Mouse (Mus musculus) liver, embryonic 16.5 days (tissue): Measurements from ENCODE around the gene Gm28043. TPM values are rescaled to one million over a fixed set of nuclear protein-coding genes. Genes with fewer than 3 reads are reported as not detected.

Source experiments
- ATAC-seq: fragments of 200-750 bp; cut with Nextera tagmentation; 2 replicates; pipeline ENCODE4 v1.8.0; 2017; ENCODE audit warnings: low read depth, mild to moderate bottlenecking, moderate number of reproducible peaks, moderate library complexity
- H3K27ac ChIP-seq: fragments of 300-500 bp; sonication (generic); 2 replicates; pipeline ENCODE4 v1.5.1; 2014; ENCODE audit warnings: mild to moderate bottlenecking, low read length
- H3K27me3 ChIP-seq: fragments of 300-500 bp; sonication (generic); 2 replicates; pipeline ENCODE4 v1.6.1; 2014; ENCODE audit warnings: low read depth, low read length, mixed read lengths; ENCODE audit not compliant: control insufficient read depth, insufficient read depth
- H3K36me3 ChIP-seq: fragments of 300-500 bp; sonication (generic); 2 replicates; pipeline ENCODE4 v1.6.1; 2014; ENCODE audit warnings: mild to moderate bottlenecking; ENCODE audit not compliant: control insufficient read depth, insufficient read depth
- H3K4me1 ChIP-seq: fragments of 300-500 bp; sonication (generic); 2 replicates; pipeline ENCODE4 v1.6.1; 2014; ENCODE audit warnings: low read depth, low read length, mixed read lengths; ENCODE audit not compliant: control insufficient read depth
- H3K4me2 ChIP-seq: fragments of 300-500 bp; sonication (generic); 2 replicates; pipeline ENCODE4 v1.6.1; 2014; ENCODE audit warnings: low read depth, low read length, mixed read lengths
- H3K4me3 ChIP-seq: fragments of 300-500 bp; sonication (generic); 2 replicates; pipeline ENCODE4 v1.5.1; 2014; ENCODE audit warnings: low read depth, mild to moderate bottlenecking, low read length
- H3K9ac ChIP-seq: fragments of 300-500 bp; sonication (generic); 2 replicates; pipeline ENCODE4 v1.6.1; 2014; ENCODE audit warnings: low read depth, low read length
- H3K9me3 ChIP-seq: fragments of 300-500 bp; sonication (generic); replicated peaks from 2 replicates; pipeline ENCODE4 v1.6.1; 2016; ENCODE audit warnings: low read length; ENCODE audit not compliant: control insufficient read depth
- WGBS: fragments of 180-500 bp; shearing (Covaris S2); extraction: QIAGEN DNeasy Blood & Tissue Kit; methylation state at CpG from one replicate; pipeline ENCODE4 v1.1.7; 2014; ENCODE audit not compliant: insufficient replicate concordance; 5-methylcytosine and 5-hydroxymethylcytosine counted together
- microRNA-seq: library from miRNA; unstranded; fragments of <30 nt; microRNA quantifications from one replicate; pipeline ENCODE4, GENCODE M21; 2016
- polyA plus RNA-seq: library from polyadenylated mRNA; unstranded; fragments of >200 nt; fragmentation: Nextera tagmentation; extraction: Ambion mirVana; gene quantifications from 2 replicates; pipeline ENCODE4 v1.2.1, GENCODE M21; 2015

The Gm28043 gene
- polyA plus RNA-seq, 1 experiment from 2014 or later, result 1.3 TPM

DNA sequence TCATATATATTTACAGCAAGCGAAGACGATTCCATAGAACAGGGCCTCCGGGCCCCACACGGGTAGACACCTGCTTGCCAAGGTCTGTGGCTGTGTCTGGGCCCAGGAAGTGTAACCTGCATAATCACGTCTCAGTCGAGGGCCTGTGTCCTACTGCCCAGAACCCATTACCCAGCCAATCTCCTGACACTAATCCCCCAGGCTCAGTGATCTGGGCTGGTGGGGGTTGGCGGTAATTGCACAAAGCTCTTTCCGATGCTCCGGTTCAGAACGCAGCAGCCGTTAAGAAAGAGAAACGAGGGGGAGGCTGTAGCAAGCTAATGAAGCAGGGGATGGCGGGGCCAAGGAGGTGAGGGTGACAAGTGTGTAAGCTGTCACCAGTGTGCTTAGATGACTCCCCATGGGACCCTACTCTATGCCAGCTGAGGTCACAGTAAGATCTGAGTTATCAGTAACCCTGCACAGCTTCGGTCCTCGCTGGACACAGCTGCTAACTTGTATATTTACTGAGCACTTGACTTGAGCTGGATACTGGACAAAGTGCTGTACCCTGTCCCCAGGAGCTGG lies 121.9 kb downstream of the Gm28043 start:
- WGBS, result 63% methylated on average over 15 of the region's 15 CpGs
- H3K9me3 ChIP-seq, result no peaks in the 10 kb centered on the region

DNA sequence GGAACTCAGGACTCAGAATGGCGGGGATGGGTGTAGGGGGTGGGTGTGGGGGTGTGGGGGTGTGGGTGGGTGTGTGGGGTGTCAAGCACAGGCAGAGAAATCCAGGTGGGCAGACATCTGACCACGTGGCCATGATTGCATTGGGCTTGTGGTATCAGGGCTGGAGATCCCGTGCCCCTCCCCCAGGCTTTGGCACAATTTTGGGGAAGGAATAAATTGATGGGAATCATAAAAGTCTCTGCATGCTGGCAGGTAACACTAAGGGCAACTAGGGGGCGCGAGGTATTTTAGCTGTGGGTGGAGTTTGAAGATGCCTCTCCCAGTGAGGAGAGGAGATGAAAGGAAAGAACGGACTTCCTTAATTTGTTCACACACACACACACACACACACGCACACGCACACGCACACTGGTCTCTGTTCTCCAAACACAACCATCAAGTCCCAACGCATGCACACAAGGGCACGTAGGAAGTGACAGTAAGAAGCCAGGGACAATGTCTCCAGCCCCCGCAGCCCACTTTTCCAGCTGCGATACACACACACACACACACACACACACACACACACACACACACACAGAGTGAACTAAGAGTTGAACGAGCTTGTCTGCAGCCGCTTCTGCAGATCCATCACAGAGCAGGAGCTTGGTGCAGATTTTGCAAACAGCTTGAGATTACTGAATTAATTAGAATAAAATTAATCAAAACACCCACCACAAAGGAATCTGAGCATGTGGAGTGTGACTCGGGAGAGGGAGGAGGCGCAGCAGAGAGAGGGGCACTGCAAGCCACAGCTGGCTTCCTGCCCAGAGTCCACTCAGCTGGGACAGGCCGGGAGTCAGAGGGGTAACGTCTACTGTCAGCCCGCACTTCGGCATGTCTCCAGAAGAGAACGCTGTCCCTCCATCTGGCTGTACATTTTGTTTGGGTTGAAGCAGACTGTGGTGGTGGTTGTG lies 123.5 kb downstream of the Gm28043 start:
- peak; percentile 45; the same call in 1 of the 2 replicates for ATAC-seq
- Histone ChIP-seq H3K9me3 (no peaks in the 10 kb centered on the region), H3K4me3 (no peak overlapping the region), H3K36me3 (no peaks in the 10 kb centered on the region), H3K4me1 (no peaks in the 10 kb centered on the region; the same call in 1 of the 2 replicates), H3K27me3 (no peaks in the 10 kb centered on the region), H3K27ac (no peak overlapping the region), H3K9ac (no peak overlapping the region), H3K4me2 (no peak overlapping the region)
- WGBS, result 28% methylated on average over 22 of the region's 22 CpGs

More for the DNA sequence above, 121.9 kb downstream of the Gm28043 start:
- no peak for ATAC-seq
- Histone ChIP-seq H3K27ac (no peak overlapping the region), H3K4me2 (no peak overlapping the region), H3K4me3 (no peak overlapping the region), H3K9ac (no peak overlapping the region), H3K4me1 (no peaks in the 10 kb centered on the region; the same call in 1 of the 2 replicates), H3K27me3 (no peaks in the 10 kb centered on the region), H3K36me3 (no peaks in the 10 kb centered on the region)

DNA sequence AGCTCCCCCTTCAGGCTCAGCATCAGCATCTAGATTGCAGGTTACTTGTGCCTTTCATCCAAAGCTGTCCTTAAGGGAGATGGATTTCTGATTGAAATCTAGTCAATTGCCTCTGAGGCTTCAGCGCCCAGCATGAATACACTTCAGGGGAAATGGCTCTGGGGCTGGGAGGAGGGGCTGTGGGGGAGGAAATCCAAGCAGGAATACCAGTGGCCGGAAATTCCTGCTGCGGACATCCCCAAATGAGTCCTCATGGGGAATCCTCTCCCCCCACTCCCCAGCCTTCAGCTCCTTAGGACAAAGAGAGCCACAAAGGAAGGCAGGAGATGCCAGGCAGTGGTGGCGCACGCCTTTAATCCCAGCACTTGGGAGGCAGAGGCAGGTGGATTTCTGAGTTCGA lies 132.8 kb downstream of the Gm28043 start:
- Histone ChIP-seq H3K9ac (no peak overlapping the region), H3K27ac (no peak overlapping the region), H3K27me3 (peaks cover 2% of the 10 kb centered on the region; the same call in 1 of the 2 replicates), H3K9me3 (no peaks in the 10 kb centered on the region), H3K36me3 (no peaks in the 10 kb centered on the region), H3K4me1 (no peaks in the 10 kb centered on the region), H3K4me3 (no peak overlapping the region), H3K4me2 (no peak overlapping the region)
- no peak for ATAC-seq
- 67% methylated on average over 6 of the region's 6 CpGs for WGBS

Small RNA genes within 50 kb of the gene (microRNA-seq; reads per million reads assigned to microRNA genes)
- gene Mir7667, result not detected

Other genes with a start within 250 kb of the Gm28043 start
- gene Pim1, start 124.1 kb upstream of the Gm28043 start, polyA plus RNA-seq, result 74.7 and 80.0 TPM in 2 replicates
- gene Gm17657, start 65.2 kb upstream of the Gm28043 start, polyA plus RNA-seq, result not detected in 2 replicates
- gene Tbc1d22b, start 65.1 kb upstream of the Gm28043 start, polyA plus RNA-seq, result 2.7 TPM in 2 replicates
- 0.22 TPM in 1 of 2 replicates, not detected in the other for gene Tmem217, start 62.5 kb upstream of the Gm28043 start, polyA plus RNA-seq
- gene Rnf8, start 86 bp upstream of the Gm28043 start, polyA plus RNA-seq, result 30.5 and 33.7 TPM in 2 replicates
- gene Cmtr1, start 45.7 kb downstream of the Gm28043 start, polyA plus RNA-seq, result 58.4 and 62.0 TPM in 2 replicates
- 6.8 and 7.3 TPM in 2 replicates for gene Ccdc167, start 102.2 kb downstream of the Gm28043 start, polyA plus RNA-seq